Mouse (Mus musculus): ENCODE data around the gene Abca12. TPM values are rescaled to one million over a fixed set of nuclear protein-coding genes. Genes with fewer than 3 reads are reported as not detected.

Abca12 gene
- total and polyA plus RNA-seq, 3 experiments: 0.04 to 0.16 (median 0.08) TPM

DNA sequence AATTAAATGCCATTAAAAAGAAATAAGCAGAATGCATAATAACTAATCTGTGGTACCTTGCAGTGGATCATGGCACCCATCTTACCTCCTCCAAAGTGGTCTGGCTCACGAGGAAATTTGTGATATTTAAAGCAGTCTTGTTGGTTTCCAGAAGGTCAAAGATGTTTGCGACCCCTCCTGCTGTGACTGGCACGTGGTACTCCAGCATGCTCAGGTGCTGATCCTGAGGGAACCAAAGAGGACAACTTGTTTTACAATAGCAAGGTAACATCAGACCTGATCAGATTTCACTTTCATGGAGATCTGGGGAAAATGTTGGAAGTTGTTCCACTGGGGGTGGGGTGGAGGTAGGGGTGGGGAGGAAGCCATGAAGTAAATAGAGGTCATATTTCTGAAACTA, 170.1 kb downstream of the Abca12 start:
- Histone ChIP-seq H3K9me3 (replicated peaks; ENCODE audit: low read length) (no peaks in the 10 kb centered on the region), H3K4me2 (ENCODE audit: insufficient read depth, low read depth, poor library complexity, severe bottlenecking) (no peak overlapping the region), H3K27ac (ENCODE audit: insufficient read depth, low read depth) (no peak overlapping the region), H3K79me2 (replicated peaks; ENCODE audit: control insufficient read depth, extremely low read depth, insufficient read depth, poor library complexity, severe bottlenecking) (no peaks in the 10 kb centered on the region), H3K27me3 (replicated peaks) (no peaks in the 10 kb centered on the region), H3K9ac (ENCODE audit: insufficient read depth, low read depth) (no peak overlapping the region), H3K4me1 (ENCODE audit: control insufficient read depth in 1 of 2, insufficient read depth in 2 of 2) (no peaks in the 10 kb centered on the region), H3K4me3 (replicated peaks in 1 of 3; ENCODE audit: low read depth in 2 of 3, low read length in 2 of 3, poor library complexity in 1 of 3) (no peak overlapping the region), H3K36me3 (replicated peaks in 1 of 2; ENCODE audit: control insufficient read depth in 1 of 2, insufficient read depth in 1 of 2, low read length in 1 of 2) (no peaks in the 10 kb centered on the region)
- dilution Hi-C loops (cut with MboI; ENCODE audit: extremely low pct_ligation_motif_present, extremely low pct_unique_long_range_greater_than_20kb, low sequenced_read_pairs) (no loop called here), in situ Hi-C loops (cut with MboI; ENCODE audit: low pct_ligation_motif_present, low pct_unique_long_range_greater_than_20kb, low sequenced_read_pairs) (no loop called here)
- TF ChIP-seq MAZ (IDR thresholded peaks at IDR 0.05; ENCODE audit: low read depth, low read length) (no peak), BHLHE40 (IDR thresholded peaks at IDR 0.05; ENCODE audit: low read depth, low read length) (no peak), RAD21 (IDR thresholded peaks at IDR 0.05; ENCODE audit: low read depth, low read length) (no peak), NELFE (IDR thresholded peaks at IDR 0.05; ENCODE audit: low read depth, low read length) (no peak), JUND (conservative IDR thresholded peaks at IDR 0.05; ENCODE audit: low read depth, low read length) (no peak), E2F4 (IDR thresholded peaks at IDR 0.05; ENCODE audit: insufficient replicate concordance, low read depth, low read length) (no peak), PAX5 (IDR thresholded peaks at IDR 0.05; ENCODE audit: low read length) (no peak), MAX (IDR thresholded peaks at IDR 0.05; ENCODE audit: low read length) (no peak), USF2 (conservative IDR thresholded peaks at IDR 0.05; ENCODE audit: low read depth, low read length) (no peak), TCF12 (IDR thresholded peaks at IDR 0.05; ENCODE audit: low read depth, low read length) (no peak)
- no peak for DNase-seq (ENCODE audit: extremely low read depth)

DNA sequence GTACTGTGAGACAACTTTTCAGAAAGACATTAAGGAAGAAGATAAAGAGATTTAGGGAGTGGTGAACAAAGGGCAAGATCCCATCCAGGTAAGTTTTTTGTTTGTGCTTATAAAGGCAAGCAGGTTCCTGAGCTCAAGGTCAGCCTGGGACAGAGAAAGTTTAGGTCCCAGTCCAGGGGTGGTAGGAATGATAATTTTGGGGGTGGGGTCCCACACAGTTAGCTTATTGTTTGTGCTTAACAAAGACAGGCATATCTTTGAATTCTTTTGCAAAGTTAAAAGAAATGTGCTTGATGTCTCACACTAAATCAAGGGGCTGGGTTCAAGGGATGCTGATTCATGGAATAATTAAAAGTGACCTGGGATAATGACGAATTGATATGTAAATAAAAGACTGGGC, 173.3 kb downstream of the Abca12 start:
- Histone ChIP-seq H3K79me2 (replicated peaks; ENCODE audit: control insufficient read depth, extremely low read depth, insufficient read depth, poor library complexity, severe bottlenecking) (no peaks in the 10 kb centered on the region), H3K4me3 (replicated peaks in 1 of 3; ENCODE audit: low read depth in 2 of 3, low read length in 2 of 3, poor library complexity in 1 of 3) (no peak overlapping the region), H3K9ac (ENCODE audit: insufficient read depth, low read depth) (no peak overlapping the region), H3K27me3 (replicated peaks) (no peaks in the 10 kb centered on the region), H3K9me3 (replicated peaks; ENCODE audit: low read length) (no peaks in the 10 kb centered on the region), H3K36me3 (replicated peaks in 1 of 2; ENCODE audit: control insufficient read depth in 1 of 2, insufficient read depth in 1 of 2, low read length in 1 of 2) (no peaks in the 10 kb centered on the region), H3K27ac (ENCODE audit: insufficient read depth, low read depth) (no peak overlapping the region), H3K4me2 (ENCODE audit: insufficient read depth, low read depth, poor library complexity, severe bottlenecking) (no peak overlapping the region), H3K4me1 (ENCODE audit: control insufficient read depth in 1 of 2, insufficient read depth in 2 of 2) (no peaks in the 10 kb centered on the region)
- TF ChIP-seq USF1 (IDR thresholded peaks at IDR 0.05; ENCODE audit: low read depth, low read length): no peak
- TF ChIP-seq MXI1 (IDR thresholded peaks at IDR 0.05; ENCODE audit: low read depth, low read length): no peak
- TF ChIP-seq RCOR1 (conservative IDR thresholded peaks at IDR 0.05; ENCODE audit: low read depth, low read length): no peak
- dilution Hi-C loops (cut with MboI; ENCODE audit: extremely low pct_ligation_motif_present, extremely low pct_unique_long_range_greater_than_20kb, low sequenced_read_pairs): no loop called here
- no peak for DNase-seq (ENCODE audit: extremely low read depth)
- in situ Hi-C loops (cut with MboI; ENCODE audit: low pct_ligation_motif_present, low pct_unique_long_range_greater_than_20kb, low sequenced_read_pairs): no loop called here

DNA sequence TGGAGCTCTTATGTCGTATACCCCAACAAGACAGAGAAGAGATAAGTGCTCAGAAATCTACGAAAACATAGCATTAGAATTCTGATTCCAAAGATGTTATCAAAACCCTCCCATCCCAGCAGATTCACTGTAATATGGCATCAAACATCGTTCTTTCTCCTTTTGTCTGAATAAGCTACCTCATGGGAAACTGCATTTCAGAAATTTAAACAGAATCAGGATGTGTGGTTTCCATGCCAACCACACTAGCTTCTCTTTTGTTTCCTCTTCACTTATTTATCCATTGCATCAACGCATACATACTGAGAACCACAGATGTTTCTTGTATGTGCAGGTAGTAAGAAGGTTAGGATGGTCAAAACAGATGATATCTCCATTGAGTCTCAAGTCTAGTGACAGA, 175.1 kb downstream of the Abca12 start:
- no peaks in the 10 kb centered on the region for H3K9me3 ChIP-seq (replicated peaks; ENCODE audit: low read length)
- dilution Hi-C loops (cut with MboI; ENCODE audit: extremely low pct_ligation_motif_present, extremely low pct_unique_long_range_greater_than_20kb, low sequenced_read_pairs): no loop called here
- no peak for TF ChIP-seq POLR2A (IDR thresholded peaks at IDR 0.05; ENCODE audit: low read depth, low read length)
- no peak for TF ChIP-seq PAX5 (IDR thresholded peaks at IDR 0.05; ENCODE audit: low read length)
- no peak overlapping the region for H3K27ac ChIP-seq (ENCODE audit: insufficient read depth, low read depth)
- DNase-seq (ENCODE audit: extremely low read depth): no peak
- no peak overlapping the region for H3K9ac ChIP-seq (ENCODE audit: insufficient read depth, low read depth)
- H3K4me2 ChIP-seq (ENCODE audit: insufficient read depth, low read depth, poor library complexity, severe bottlenecking): no peak overlapping the region
- in situ Hi-C loops (cut with MboI; ENCODE audit: low pct_ligation_motif_present, low pct_unique_long_range_greater_than_20kb, low sequenced_read_pairs): no loop called here
- no peaks in the 10 kb centered on the region for H3K79me2 ChIP-seq (replicated peaks; ENCODE audit: control insufficient read depth, extremely low read depth, insufficient read depth, poor library complexity, severe bottlenecking)
- no peak overlapping the region for H3K4me3 ChIP-seq (replicated peaks in 1 of 3; ENCODE audit: low read depth in 2 of 3, low read length in 2 of 3, poor library complexity in 1 of 3)
- no peaks in the 10 kb centered on the region for H3K27me3 ChIP-seq (replicated peaks)
- H3K4me1 ChIP-seq (ENCODE audit: control insufficient read depth in 1 of 2, insufficient read depth in 2 of 2): no peaks in the 10 kb centered on the region
- H3K36me3 ChIP-seq (replicated peaks in 1 of 2; ENCODE audit: control insufficient read depth in 1 of 2, insufficient read depth in 1 of 2, low read length in 1 of 2): no peaks in the 10 kb centered on the region

All from CH12.LX (cell line).